Mouse (Mus musculus): ENCODE measurements at regions not wholly inside any gene's neighbourhood (a gene's known extent, or its start where the extent isn't known, plus 50 kb on each side); places are given as distances from the start of the nearest gene placed in this dataset.

- peaks cover 13% of the 10 kb centered on the region for H3K4me1 ChIP-seq
- no peaks in the 10 kb centered on the region for H3K9me3 ChIP-seq (replicated peaks)
- no peaks in the 10 kb centered on the region for H3K36me3 ChIP-seq
- peaks cover 100% of the 10 kb centered on the region for H3K27me3 ChIP-seq (ENCODE audit: low read depth, poor library complexity, severe bottlenecking)
- 90% methylated on average over 4 of the region's 4 CpGs for WGBS
- no peak overlapping the region for H3K4me3 ChIP-seq
- DNase-seq (ENCODE audit: low spot score) = no peak
- 0 out of 2 replicates have a peak overlapping the region, but pooled peaks have one; percentile 33 for H3K27ac ChIP-seq (replicated peaks)
These were observed 56.5 kb downstream of the Tmsb4x start for GRCm38 (mm10) chrX:167152611-167153010.

GRCm38 (mm10) chrX:167151341-167151740 is 57.8 kb downstream of the Tmsb4x start:
- Histone ChIP-seq H3K27ac (replicated peaks) (peak overlapping the region; percentile 38; the same call in 1 of the 2 replicates), H3K27me3 (ENCODE audit: low read depth, poor library complexity, severe bottlenecking) (peaks cover 100% of the 10 kb centered on the region), H3K9me3 (replicated peaks) (no peaks in the 10 kb centered on the region), H3K4me3 (no peak overlapping the region), H3K4me1 (peaks cover 13% of the 10 kb centered on the region), H3K36me3 (no peaks in the 10 kb centered on the region)
- DNase-seq (ENCODE audit: low spot score) = no peak
- 75% methylated on average over 3 of the region's 3 CpGs for WGBS

- H3K4me1 ChIP-seq = peaks cover 13% of the 10 kb centered on the region
- H3K27me3 ChIP-seq (ENCODE audit: low read depth, poor library complexity, severe bottlenecking) = peaks cover 95% of the 10 kb centered on the region
- no peak for DNase-seq (ENCODE audit: low spot score)
- H3K4me3 ChIP-seq = no peak overlapping the region
- 87% methylated on average over 4 of the region's 4 CpGs for WGBS
- no peaks in the 10 kb centered on the region for H3K36me3 ChIP-seq
- H3K27ac ChIP-seq (replicated peaks) = no peak overlapping the region
- H3K9me3 ChIP-seq (replicated peaks) = no peaks in the 10 kb centered on the region
These were observed 59.7 kb downstream of the Tmsb4x start for GRCm38 (mm10) chrX:167149400-167149799.

- Histone ChIP-seq H3K27ac (replicated peaks) (no peak overlapping the region), H3K9me3 (replicated peaks) (no peaks in the 10 kb centered on the region), H3K4me3 (no peak overlapping the region), H3K4me1 (peaks cover 6% of the 10 kb centered on the region), H3K27me3 (ENCODE audit: low read depth, poor library complexity, severe bottlenecking) (peaks cover 92% of the 10 kb centered on the region), H3K36me3 (no peaks in the 10 kb centered on the region)
- 87% methylated on average over 8 of the region's 8 CpGs for WGBS
- DNase-seq (ENCODE audit: low spot score) = no peak
These were observed 62.4 kb downstream of the Tmsb4x start for GRCm38 (mm10) chrX:167146513-167147360.

GRCm38 (mm10) chrX:167145508-167146182 is 63.5 kb downstream of the Tmsb4x start:
- 79% methylated on average over 11 of the region's 11 CpGs for WGBS
- no peaks in the 10 kb centered on the region for H3K36me3 ChIP-seq
- H3K27me3 ChIP-seq (ENCODE audit: low read depth, poor library complexity, severe bottlenecking) = peaks cover 92% of the 10 kb centered on the region
- peak overlapping the region; percentile 38; the same call in 1 of the 2 replicates for H3K27ac ChIP-seq (replicated peaks)
- H3K4me1 ChIP-seq = no peaks in the 10 kb centered on the region; the same call in 1 of the 2 replicates
- no peak for DNase-seq (ENCODE audit: low spot score)
- no peak overlapping the region for H3K4me3 ChIP-seq
- no peaks in the 10 kb centered on the region for H3K9me3 ChIP-seq (replicated peaks)

GRCm38 (mm10) chrX:167139110-167139509 is 70.0 kb downstream of the Tmsb4x start:
- peaks cover 98% of the 10 kb centered on the region for H3K27me3 ChIP-seq (ENCODE audit: low read depth, poor library complexity, severe bottlenecking)

GRCm38 (mm10) chrX:167134250-167134649 is 74.9 kb downstream of the Tmsb4x start:
- Histone ChIP-seq H3K27me3 (ENCODE audit: low read depth, poor library complexity, severe bottlenecking) (peaks cover 100% of the 10 kb centered on the region), H3K9me3 (replicated peaks) (no peaks in the 10 kb centered on the region), H3K4me1 (no peaks in the 10 kb centered on the region), H3K4me3 (no peak overlapping the region), H3K27ac (replicated peaks) (no peak overlapping the region), H3K36me3 (no peaks in the 10 kb centered on the region)
- WGBS = 90% methylated on average over 3 of the region's 3 CpGs
- DNase-seq (ENCODE audit: low spot score) = no peak

More at GRCm38 (mm10) chrX:167139110-167139509, 70.0 kb downstream of the Tmsb4x start:
- H3K9me3 ChIP-seq (replicated peaks) = no peaks in the 10 kb centered on the region
- H3K36me3 ChIP-seq = no peaks in the 10 kb centered on the region
- no peak for DNase-seq (ENCODE audit: low spot score)
- H3K27ac ChIP-seq (replicated peaks) = no peak overlapping the region
- WGBS = 67% methylated on average over 2 of the region's 2 CpGs
- no peak overlapping the region for H3K4me3 ChIP-seq
- H3K4me1 ChIP-seq = no peaks in the 10 kb centered on the region

- no peak overlapping the region for H3K27ac ChIP-seq (replicated peaks)
- no peaks in the 10 kb centered on the region for H3K36me3 ChIP-seq
- H3K9me3 ChIP-seq (replicated peaks) = no peaks in the 10 kb centered on the region
- no peaks in the 10 kb centered on the region for H3K4me1 ChIP-seq
- WGBS = 78% methylated on average over 4 of the region's 4 CpGs
- no peak for DNase-seq (ENCODE audit: low spot score)
- no peak overlapping the region for H3K4me3 ChIP-seq
- H3K27me3 ChIP-seq (ENCODE audit: low read depth, poor library complexity, severe bottlenecking) = peaks cover 95% of the 10 kb centered on the region
These were observed 76.1 kb downstream of the Tmsb4x start for GRCm38 (mm10) chrX:167132989-167133395.

GRCm38 (mm10) chrX:167131317-167131716 is 77.8 kb downstream of the Tmsb4x start:
- Histone ChIP-seq H3K4me3 (no peak overlapping the region), H3K36me3 (no peaks in the 10 kb centered on the region), H3K27me3 (ENCODE audit: low read depth, poor library complexity, severe bottlenecking) (peaks cover 95% of the 10 kb centered on the region), H3K27ac (replicated peaks) (no peak overlapping the region), H3K4me1 (no peaks in the 10 kb centered on the region), H3K9me3 (replicated peaks) (no peaks in the 10 kb centered on the region)
- no peak for DNase-seq (ENCODE audit: low spot score)
- WGBS = 88% methylated on average over 3 of the region's 3 CpGs

GRCm38 (mm10) chrX:167130601-167131000 is 78.5 kb downstream of the Tmsb4x start:
- no peak for DNase-seq (ENCODE audit: low spot score)
- 86% methylated on average over 5 of the region's 5 CpGs for WGBS
- no peaks in the 10 kb centered on the region for H3K9me3 ChIP-seq (replicated peaks)
- H3K4me3 ChIP-seq = no peak overlapping the region
- no peaks in the 10 kb centered on the region for H3K36me3 ChIP-seq
- no peaks in the 10 kb centered on the region for H3K4me1 ChIP-seq
- no peak overlapping the region for H3K27ac ChIP-seq (replicated peaks)
- peaks cover 95% of the 10 kb centered on the region for H3K27me3 ChIP-seq (ENCODE audit: low read depth, poor library complexity, severe bottlenecking)

- Histone ChIP-seq H3K4me1 (no peaks in the 10 kb centered on the region), H3K9me3 (replicated peaks) (no peaks in the 10 kb centered on the region), H3K36me3 (no peaks in the 10 kb centered on the region), H3K27me3 (ENCODE audit: low read depth, poor library complexity, severe bottlenecking) (peaks cover 100% of the 10 kb centered on the region), H3K27ac (replicated peaks) (no peak overlapping the region), H3K4me3 (no peak overlapping the region)
- DNase-seq (ENCODE audit: low spot score) = no peak
- WGBS = 87% methylated on average over 4 of the region's 4 CpGs
These were observed 89.8 kb downstream of the Tmsb4x start for GRCm38 (mm10) chrX:167119288-167119687.

- DNase-seq (ENCODE audit: low spot score) = no peak
- Histone ChIP-seq H3K4me1 (no peaks in the 10 kb centered on the region), H3K4me3 (no peak overlapping the region), H3K9me3 (replicated peaks) (no peaks in the 10 kb centered on the region), H3K27ac (replicated peaks) (no peak overlapping the region), H3K27me3 (ENCODE audit: low read depth, poor library complexity, severe bottlenecking) (peaks cover 98% of the 10 kb centered on the region), H3K36me3 (no peaks in the 10 kb centered on the region)
- WGBS = 78% methylated on average over 1 of the region's 1 CpGs
These were observed 94.0 kb downstream of the Tmsb4x start for GRCm38 (mm10) chrX:167115096-167115495.
